Mouse (Mus musculus) telencephalon, adult 2 months (tissue): ENCODE data around the gene Srxn1.

Source experiments
- DNase-seq: peaks from one replicate; pipeline ENCODE4 v3.0.0-alpha.2; 2011; ENCODE audit warnings: low read depth, low spot score

Gene Srxn1

GRCm38 (mm10) chr2:152089581-152089980 lies 15.7 kb upstream of the Srxn1 start:
- no peak for DNase-seq

GRCm38 (mm10) chr2:152090486-152090885 lies 14.8 kb upstream of the Srxn1 start:
- no peak for DNase-seq

- no peak for DNase-seq
Observed at GRCm38 (mm10) chr2:152091342-152092056, 13.8 kb upstream of the Srxn1 start.

GRCm38 (mm10) chr2:152092927-152093326 lies 12.4 kb upstream of the Srxn1 start:
- DNase-seq = no peak

- no peak for DNase-seq
Observed at GRCm38 (mm10) chr2:152093356-152093792, 11.9 kb upstream of the Srxn1 start.

- DNase-seq = no peak
Observed at GRCm38 (mm10) chr2:152094856-152095545, 10.3 kb upstream of the Srxn1 start.

- no peak for DNase-seq
Observed at GRCm38 (mm10) chr2:152096922-152097321, 8.4 kb upstream of the Srxn1 start.

- DNase-seq = no peak
Observed at GRCm38 (mm10) chr2:152097916-152098315, 7.4 kb upstream of the Srxn1 start.

GRCm38 (mm10) chr2:152099538-152099937 lies 5.8 kb upstream of the Srxn1 start:
- DNase-seq = no peak

- no peak for DNase-seq
Observed at GRCm38 (mm10) chr2:152101761-152102160, 3.6 kb upstream of the Srxn1 start.

GRCm38 (mm10) chr2:152102369-152102768 lies 2.9 kb upstream of the Srxn1 start:
- DNase-seq = no peak

GRCm38 (mm10) chr2:152104711-152105317 lies 502 bp upstream of the Srxn1 start:
- no peak for DNase-seq

GRCm38 (mm10) chr2:152106225-152106595 lies 894 bp downstream of the Srxn1 start:
- no peak for DNase-seq

GRCm38 (mm10) chr2:152106597-152106996 lies 1.3 kb downstream of the Srxn1 start:
- no peak for DNase-seq

GRCm38 (mm10) chr2:152108702-152109101 lies 3.4 kb downstream of the Srxn1 start:
- DNase-seq = no peak

GRCm38 (mm10) chr2:152109386-152109785 lies 4.1 kb downstream of the Srxn1 start:
- DNase-seq = no peak

- no peak for DNase-seq
Observed at GRCm38 (mm10) chr2:152111311-152111710, 6.0 kb downstream of the Srxn1 start.

GRCm38 (mm10) chr2:152111920-152112319 lies 6.6 kb downstream of the Srxn1 start:
- peak; percentile 78 for DNase-seq

GRCm38 (mm10) chr2:152112490-152112889 lies 7.2 kb downstream of the Srxn1 start:
- no peak for DNase-seq

GRCm38 (mm10) chr2:152112970-152113369 lies 7.7 kb downstream of the Srxn1 start:
- DNase-seq = peak; percentile 73

GRCm38 (mm10) chr2:152114057-152114975 lies 9.0 kb downstream of the Srxn1 start:
- DNase-seq = no peak

- DNase-seq = no peak
Observed at GRCm38 (mm10) chr2:152117694-152118093, 12.4 kb downstream of the Srxn1 start.
